Mouse (Mus musculus) intestine, embryonic 16.5 days (tissue): ENCODE measurements at regions not wholly inside any gene's neighbourhood (a gene's known extent, or its start where the extent isn't known, plus 50 kb on each side); places are given as distances from the start of the nearest gene placed in this dataset.
A peak's percentile ranks its signal among the peaks of the same experiment; 100 is the strongest.

Experiments used
- ATAC-seq: fragments of 200-750 bp; cut with Nextera tagmentation; 2 replicates; pipeline ENCODE4 v1.8.0; 2017; ENCODE audit warnings: moderate TSS enrichment, moderate library complexity
- H3K27ac ChIP-seq: fragments of 300-500 bp; sonication (generic); 2 replicates; pipeline ENCODE4 v1.5.1; 2014; ENCODE audit warnings: mild to moderate bottlenecking, low read length
- H3K27me3 ChIP-seq: fragments of 300-500 bp; sonication (generic); replicated peaks from 2 replicates; pipeline ENCODE4 v1.6.1; 2014; ENCODE audit warnings: low read length, control low read depth, mixed read lengths; ENCODE audit not compliant: control insufficient read depth, insufficient read depth
- H3K36me3 ChIP-seq: fragments of 300-500 bp; sonication (generic); 2 replicates; pipeline ENCODE4 v1.6.1; 2014; ENCODE audit warnings: low read length, control low read depth; ENCODE audit not compliant: control insufficient read depth, insufficient read depth
- H3K4me1 ChIP-seq: fragments of 300-500 bp; sonication (generic); 2 replicates; pipeline ENCODE4 v1.6.1; 2014; ENCODE audit warnings: low read length, control low read depth, mixed read lengths; ENCODE audit not compliant: control insufficient read depth, insufficient read depth
- H3K4me2 ChIP-seq: fragments of 300-500 bp; sonication (generic); 2 replicates; pipeline ENCODE4 v1.6.1; 2014; ENCODE audit warnings: low read depth, low read length, control low read depth
- H3K4me3 ChIP-seq: fragments of 300-500 bp; sonication (generic); 2 replicates; pipeline ENCODE4 v1.5.1; 2014; ENCODE audit warnings: mild to moderate bottlenecking, low read length
- H3K9ac ChIP-seq: fragments of 300-500 bp; sonication (generic); 2 replicates; pipeline ENCODE4 v1.6.1; 2014; ENCODE audit warnings: low read depth, low read length
- H3K9me3 ChIP-seq: fragments of 300-500 bp; sonication (generic); 2 replicates; pipeline ENCODE4 v1.6.1; 2016; ENCODE audit warnings: low read length, control low read depth; ENCODE audit not compliant: control insufficient read depth
- WGBS: fragments of 180-500 bp; shearing (Covaris S2); extraction: QIAGEN DNeasy Blood & Tissue Kit; methylation state at CpG from one replicate; pipeline ENCODE4 v1.1.7; 2014; 5-methylcytosine and 5-hydroxymethylcytosine counted together

DNA sequence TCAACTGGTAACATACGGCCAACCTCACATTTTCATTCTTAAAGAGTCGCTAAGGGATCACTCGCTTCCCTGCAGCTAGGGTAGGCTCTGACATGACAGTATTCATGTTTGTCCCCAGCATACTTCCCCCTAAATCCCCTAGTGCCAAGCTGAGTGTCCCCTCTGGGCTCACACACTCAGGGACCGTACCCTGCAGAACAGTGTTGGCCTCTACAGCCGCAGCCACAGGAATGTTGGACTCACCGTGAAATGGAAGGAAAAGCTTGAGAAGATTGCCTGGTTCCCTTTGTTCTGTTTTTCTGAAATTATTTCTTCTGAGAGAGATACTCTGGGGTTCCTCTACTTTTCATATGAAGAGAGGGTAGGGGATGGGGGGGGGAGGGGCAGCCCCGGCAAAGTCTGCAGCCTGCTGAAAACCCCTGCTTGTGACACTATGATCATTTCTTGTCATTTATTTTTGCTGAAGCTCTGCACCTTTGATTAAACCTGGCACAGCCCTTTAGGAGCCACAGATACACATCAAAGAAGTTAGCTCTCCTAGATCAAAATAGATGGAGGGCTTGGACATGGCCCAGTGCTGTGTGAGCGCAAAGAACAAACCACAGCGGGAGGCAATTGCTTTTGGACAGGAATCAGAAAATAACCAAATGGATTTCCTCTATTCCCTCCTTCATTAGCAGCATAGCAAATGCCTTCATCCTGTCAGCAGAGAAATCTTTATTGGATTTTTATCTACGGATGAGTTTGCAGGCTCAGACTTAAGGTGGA lies 312.7 kb upstream of the Id4 start:
- Histone ChIP-seq H3K36me3 (no peaks in the 10 kb centered on the region), H3K4me2 (no peak overlapping the region), H3K27me3 (no peaks in the 10 kb centered on the region), H3K9ac (no peak overlapping the region), H3K4me1 (no peaks in the 10 kb centered on the region), H3K9me3 (no peaks in the 10 kb centered on the region), H3K4me3 (no peak overlapping the region), H3K27ac (no peak overlapping the region)
- WGBS = 81% methylated on average over 10 of the region's 10 CpGs
- no peak for ATAC-seq

- Histone ChIP-seq H3K27me3 (no peaks in the 10 kb centered on the region), H3K4me2 (no peak overlapping the region), H3K9ac (no peak overlapping the region), H3K27ac (no peak overlapping the region), H3K9me3 (no peaks in the 10 kb centered on the region), H3K36me3 (no peaks in the 10 kb centered on the region), H3K4me3 (no peak overlapping the region), H3K4me1 (no peaks in the 10 kb centered on the region)
- ATAC-seq = no peak
- WGBS = 46% methylated on average over 2 of the region's 2 CpGs
Measured at GRCm38 (mm10) chr13:47950456-47950855, 310.6 kb upstream of the Id4 start.

GRCm38 (mm10) chr13:47951043-47951442 lies 310.0 kb upstream of the Id4 start:
- Histone ChIP-seq H3K27me3 (no peaks in the 10 kb centered on the region), H3K9ac (no peak overlapping the region), H3K36me3 (no peaks in the 10 kb centered on the region), H3K27ac (no peak overlapping the region), H3K4me3 (no peak overlapping the region), H3K4me1 (no peaks in the 10 kb centered on the region), H3K4me2 (no peak overlapping the region), H3K9me3 (no peaks in the 10 kb centered on the region)
- ATAC-seq = no peak
- WGBS = 57% methylated on average over 10 of the region's 10 CpGs

GRCm38 (mm10) chr13:47952946-47953345 lies 308.1 kb upstream of the Id4 start:
- Histone ChIP-seq H3K27ac (no peak overlapping the region), H3K4me3 (no peak overlapping the region), H3K9ac (no peak overlapping the region), H3K36me3 (no peaks in the 10 kb centered on the region), H3K4me1 (no peaks in the 10 kb centered on the region), H3K9me3 (no peaks in the 10 kb centered on the region), H3K4me2 (no peak overlapping the region), H3K27me3 (no peaks in the 10 kb centered on the region)
- WGBS = 70% methylated on average over 3 of the region's 3 CpGs
- no peak for ATAC-seq

GRCm38 (mm10) chr13:47953776-47954175 lies 307.3 kb upstream of the Id4 start:
- Histone ChIP-seq H3K9ac (no peak overlapping the region), H3K4me2 (no peak overlapping the region), H3K36me3 (no peaks in the 10 kb centered on the region), H3K27ac (no peak overlapping the region), H3K4me3 (no peak overlapping the region), H3K27me3 (no peaks in the 10 kb centered on the region), H3K4me1 (no peaks in the 10 kb centered on the region), H3K9me3 (no peaks in the 10 kb centered on the region)
- 73% methylated on average over 7 of the region's 7 CpGs for whole genome bisulfite sequencing
- no peak for ATAC-seq

DNA sequence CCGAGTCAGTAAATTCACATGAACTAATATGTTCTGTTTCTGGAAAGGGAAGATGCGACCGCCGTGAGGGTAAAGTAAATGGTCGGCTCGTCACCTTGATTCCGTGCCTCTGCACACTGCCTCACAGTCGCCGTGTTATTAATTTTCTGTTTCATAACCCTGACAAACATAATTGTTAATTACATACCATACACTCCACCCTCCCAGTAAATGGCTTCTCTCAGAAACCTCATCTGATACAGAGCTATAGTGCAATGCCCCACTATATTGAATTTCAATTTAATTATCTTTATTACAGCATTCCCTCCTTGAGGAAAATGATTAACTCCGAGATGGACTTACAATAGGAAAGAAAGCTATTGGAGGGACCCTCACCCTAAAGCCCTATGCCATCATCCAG lies 305.5 kb upstream of the Id4 start:
- no peaks in the 10 kb centered on the region for H3K9me3 ChIP-seq
- H3K4me2 ChIP-seq = no peak overlapping the region
- no peak overlapping the region for H3K4me3 ChIP-seq
- no peak for ATAC-seq
- no peaks in the 10 kb centered on the region for H3K36me3 ChIP-seq
- no peak overlapping the region for H3K9ac ChIP-seq
- WGBS = 68% methylated on average over 10 of the region's 10 CpGs
- H3K27ac ChIP-seq = no peak overlapping the region
- no peaks in the 10 kb centered on the region for H3K27me3 ChIP-seq
- no peaks in the 10 kb centered on the region for H3K4me1 ChIP-seq

DNA sequence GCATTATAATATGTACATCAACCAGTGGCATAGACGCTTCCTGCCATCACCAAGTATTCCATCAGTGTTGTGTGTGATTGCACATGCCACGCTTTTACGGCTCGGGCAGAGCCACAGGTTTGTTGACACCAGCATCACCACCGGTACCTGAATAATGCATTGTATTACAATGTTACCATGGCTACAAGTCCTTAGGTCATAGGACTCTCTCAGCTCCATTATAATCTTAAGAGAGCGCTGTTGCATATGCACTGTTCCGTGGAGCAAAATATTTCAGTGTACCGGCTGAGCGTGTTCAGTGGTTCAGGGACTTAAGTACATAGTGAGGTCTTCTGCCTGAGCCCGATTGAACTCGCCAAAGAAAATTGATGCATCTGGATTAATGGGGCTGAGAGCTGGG lies 303.4 kb upstream of the Id4 start:
- Histone ChIP-seq H3K4me2 (no peak overlapping the region), H3K27ac (no peak overlapping the region), H3K9ac (no peak overlapping the region), H3K4me3 (no peak overlapping the region), H3K27me3 (no peaks in the 10 kb centered on the region), H3K9me3 (no peaks in the 10 kb centered on the region), H3K36me3 (no peaks in the 10 kb centered on the region), H3K4me1 (no peaks in the 10 kb centered on the region)
- no peak for ATAC-seq
- 87% methylated on average over 11 of the region's 11 CpGs for WGBS

- Histone ChIP-seq H3K4me1 (no peaks in the 10 kb centered on the region), H3K9ac (no peak overlapping the region), H3K4me2 (0 out of 2 replicates have a peak overlapping the region, but pooled peaks have one; percentile 1), H3K27ac (no peak overlapping the region), H3K36me3 (no peaks in the 10 kb centered on the region), H3K4me3 (no peak overlapping the region), H3K9me3 (no peaks in the 10 kb centered on the region), H3K27me3 (no peaks in the 10 kb centered on the region)
- WGBS = 17% methylated on average over 12 of the region's 12 CpGs
- no peak for ATAC-seq
Measured at GRCm38 (mm10) chr13:47974216-47974615, 286.8 kb upstream of the Id4 start.

- Histone ChIP-seq H3K36me3 (no peaks in the 10 kb centered on the region), H3K4me3 (no peak overlapping the region), H3K4me1 (no peaks in the 10 kb centered on the region), H3K9me3 (no peaks in the 10 kb centered on the region), H3K9ac (no peak overlapping the region), H3K27ac (no peak overlapping the region), H3K27me3 (no peaks in the 10 kb centered on the region), H3K4me2 (peak overlapping the region; percentile 1; the same call in 1 of the 2 replicates)
- WGBS = 72% methylated on average over 16 of the region's 16 CpGs
- no peak for ATAC-seq
Measured at GRCm38 (mm10) chr13:47974756-47975515, 286.1 kb upstream of the Id4 start.
